Mouse (Mus musculus) urinary bladder, adult 18-20 months (tissue): ENCODE data around the gene BC051665.

Source experiments
- DNase-seq, 2 experiments: peaks; one replicate each; pipeline ENCODE4 v3.0.0; 2022; ENCODE audit warnings: low spot score in 2 of 2, mixed read lengths in 2 of 2

The BC051665 gene

GRCm38 (mm10) chr13:60743381-60744077 is 42.6 kb downstream of the BC051665 start:
- no peak for DNase-seq

- DNase-seq: no peak
Measured at GRCm38 (mm10) chr13:60742611-60743010, 43.6 kb downstream of the BC051665 start.

GRCm38 (mm10) chr13:60740248-60740647 is 45.9 kb downstream of the BC051665 start:
- no peak for DNase-seq

GRCm38 (mm10) chr13:60738429-60738828 is 47.7 kb downstream of the BC051665 start:
- peak; percentile 42 to 46 for DNase-seq

GRCm38 (mm10) chr13:60737632-60738324 is 48.4 kb downstream of the BC051665 start:
- DNase-seq: peak; percentile 52 to 83

GRCm38 (mm10) chr13:60736421-60737105 is 49.6 kb downstream of the BC051665 start:
- no peak for DNase-seq

- DNase-seq: no peak
Measured at GRCm38 (mm10) chr13:60735306-60735705, 50.9 kb downstream of the BC051665 start.
